Mouse (Mus musculus): Measurements from ENCODE around the gene 1700013H16Rik.
"Not testable (repeated sequence)": the region's sequence is repeated elsewhere in the genome, so short reads cannot be mapped to it uniquely, and the experiment has no call there.

Gene 1700013H16Rik

DNA sequence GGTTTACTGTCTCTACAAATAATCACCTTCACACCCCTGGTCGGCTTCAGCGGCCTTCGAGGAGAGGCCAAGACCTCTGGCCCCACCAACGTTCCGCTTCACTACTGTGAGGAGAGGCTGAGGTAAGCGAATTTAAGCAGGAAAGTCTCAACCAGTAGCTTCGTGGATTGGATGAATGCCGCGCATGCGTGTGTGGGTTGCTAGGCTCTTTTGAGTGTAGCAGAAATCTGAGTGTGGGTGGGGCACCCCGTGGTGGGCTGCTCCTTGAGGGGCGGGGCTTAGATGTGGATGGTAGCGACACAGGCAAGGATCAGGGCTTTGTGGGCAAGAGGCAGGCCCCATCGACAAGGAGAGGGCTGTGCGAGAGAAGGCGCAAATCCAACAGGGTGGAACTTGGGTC lies at the start of gene 1700013H16Rik:
Gene 1700013H16Rik (minus strand): TSS at position 96 of the 400 bp plus-strand sequence.
- DNase-seq = no peak

GRCm38 (mm10) chrX:53799074-53799473 lies 41.4 kb upstream of the 1700013H16Rik start:
- DNase-seq = no peak

- not testable (repeated sequence) for DNase-seq
These were observed 39.9 kb upstream of the 1700013H16Rik start, which contains the start of gene Xlr for GRCm38 (mm10) chrX:53797519-53797918. Xlr (minus strand) TSS chrX:53797706.

DNA sequence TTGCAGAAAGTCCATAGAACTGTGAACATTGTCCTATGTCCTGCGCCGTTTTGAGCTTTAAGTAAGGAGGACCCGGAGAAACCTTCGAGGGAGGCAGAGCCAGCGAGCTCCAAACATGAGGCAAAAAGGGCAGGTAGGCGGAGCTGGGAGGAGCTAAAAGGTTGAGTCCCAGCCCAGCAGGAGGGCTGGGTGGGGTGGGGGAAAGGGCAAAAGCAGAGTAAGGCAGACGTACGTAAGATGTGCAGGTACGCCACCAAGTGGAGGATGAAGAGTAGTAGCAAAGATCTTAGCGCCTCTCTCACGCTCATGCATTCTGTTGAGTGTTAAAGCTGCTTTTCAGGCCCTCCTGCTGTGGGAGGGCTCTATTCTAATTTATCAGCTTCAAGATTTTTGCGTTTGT lies 18.6 kb upstream of the 1700013H16Rik start, which contains the start of gene Zfp36l3:
Gene Zfp36l3 (minus strand): TSS at position 119 of the 400 bp plus-strand sequence.
- no peak for DNase-seq

DNA sequence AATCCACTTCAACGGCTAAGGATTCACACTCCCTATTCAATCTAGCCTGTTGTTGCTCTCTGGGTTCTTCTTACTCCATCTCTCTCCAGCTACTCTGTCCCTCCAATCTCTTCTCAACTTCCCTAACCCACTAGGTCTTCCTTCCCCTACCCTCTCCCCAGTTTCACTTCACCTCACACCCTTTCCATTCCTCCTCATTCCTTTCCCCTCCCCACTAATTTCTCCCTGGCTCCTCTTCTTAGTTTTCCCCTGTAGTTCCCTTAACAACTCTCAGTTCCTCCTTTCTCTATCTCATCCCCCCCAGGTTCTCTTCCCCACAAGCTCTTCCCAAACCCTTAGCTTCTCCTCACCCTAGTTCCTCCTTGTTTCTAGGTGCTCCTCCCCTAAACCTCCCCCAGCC lies 4.8 kb downstream of the 1700013H16Rik start:
- no peak for DNase-seq

DNA sequence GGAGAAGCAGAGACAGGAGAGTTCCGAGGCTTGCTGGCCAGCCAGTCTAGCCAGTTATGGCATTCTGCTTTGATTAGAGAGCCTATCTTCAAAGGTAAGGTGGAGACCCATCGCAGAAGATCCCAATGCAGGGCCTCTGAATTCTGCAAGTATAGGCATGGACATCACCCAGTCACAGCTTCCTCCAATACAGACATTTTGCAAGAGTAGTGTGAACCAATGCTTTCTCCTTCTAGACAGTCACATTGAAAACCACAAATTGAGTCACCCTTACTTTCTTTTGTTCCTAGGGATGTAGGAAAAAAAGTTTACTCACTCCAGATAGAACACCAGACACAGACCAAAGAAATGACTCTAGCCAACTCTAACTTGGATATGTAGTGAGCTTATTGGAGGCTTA lies 28.7 kb downstream of the 1700013H16Rik start:
- no peak for DNase-seq

- DNase-seq = no peak
These were observed 33.0 kb downstream of the 1700013H16Rik start, which contains the start of gene 4930502E18Rik for GRCm38 (mm10) chrX:53724596-53724995. 4930502E18Rik (plus strand) TSS chrX:53724826.

DNA sequence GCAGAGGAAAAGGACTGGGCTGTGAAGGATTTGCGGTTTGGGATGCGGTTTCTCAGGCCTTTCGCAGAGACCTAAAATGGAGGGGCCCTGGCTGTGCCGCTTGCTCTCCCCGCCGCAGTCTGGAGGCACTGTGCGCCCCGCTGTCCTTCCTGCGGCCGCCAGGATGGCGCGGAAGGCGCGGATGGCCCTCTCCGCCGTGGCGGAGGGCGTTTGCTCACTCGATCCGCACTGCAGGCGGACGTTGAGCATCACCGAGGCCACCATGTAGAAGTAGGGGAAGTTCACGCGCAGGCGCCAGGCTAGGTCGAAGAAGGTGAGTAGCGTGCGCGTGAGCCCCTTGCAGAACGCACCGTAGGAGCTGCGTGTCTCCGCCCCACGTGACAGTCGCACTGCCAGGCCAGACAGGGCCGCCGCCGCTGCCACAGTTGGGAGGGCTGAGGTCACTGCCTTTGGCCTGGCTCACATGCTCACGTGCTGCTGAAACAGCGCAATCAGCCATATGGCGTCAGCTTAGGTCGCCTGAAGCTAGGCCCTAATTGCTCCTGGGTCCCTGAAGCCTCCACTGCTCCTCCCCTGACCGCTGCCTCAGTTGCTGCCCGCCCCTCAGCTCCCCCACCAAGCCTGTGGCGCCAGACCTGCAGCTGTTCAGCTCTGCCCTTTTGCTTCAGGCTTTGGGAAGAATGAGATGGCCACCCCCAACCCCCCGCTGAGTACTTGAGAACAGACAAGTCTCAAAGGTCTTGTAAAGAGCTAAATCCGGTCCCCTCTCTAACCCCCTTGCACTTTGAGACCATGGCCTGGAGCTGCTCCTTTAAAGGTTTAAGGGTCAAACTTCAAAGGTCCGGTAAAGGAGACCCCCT lies 41.1 kb downstream of the 1700013H16Rik start:
- peak; percentile 35 for DNase-seq

DNA sequence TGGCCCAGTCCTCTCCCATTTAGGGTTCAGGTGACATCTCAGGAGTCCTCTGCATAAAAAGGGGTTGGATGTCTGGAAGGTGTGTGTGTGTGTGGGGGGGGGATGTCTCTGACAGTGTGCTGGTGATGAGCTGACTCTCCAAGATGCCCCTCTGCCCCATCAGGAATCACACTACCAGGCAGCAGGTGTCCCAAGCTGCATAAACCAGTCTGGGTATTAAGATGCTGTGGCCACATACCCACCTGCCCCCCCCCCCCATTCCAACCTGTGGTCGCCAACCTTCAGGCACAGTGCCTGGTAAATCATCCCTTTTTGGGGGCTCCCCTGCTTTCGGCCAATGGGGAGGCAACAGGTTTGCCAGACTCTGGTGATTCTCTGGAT lies 41.7 kb downstream of the 1700013H16Rik start:
- DNase-seq = no peak

GRCm38 (mm10) chrX:53702673-53703072 lies 55.0 kb downstream of the 1700013H16Rik start:
- no peak for DNase-seq

- DNase-seq = no peak
These were observed 58.4 kb downstream of the 1700013H16Rik start for GRCm38 (mm10) chrX:53699225-53699624.

DNA sequence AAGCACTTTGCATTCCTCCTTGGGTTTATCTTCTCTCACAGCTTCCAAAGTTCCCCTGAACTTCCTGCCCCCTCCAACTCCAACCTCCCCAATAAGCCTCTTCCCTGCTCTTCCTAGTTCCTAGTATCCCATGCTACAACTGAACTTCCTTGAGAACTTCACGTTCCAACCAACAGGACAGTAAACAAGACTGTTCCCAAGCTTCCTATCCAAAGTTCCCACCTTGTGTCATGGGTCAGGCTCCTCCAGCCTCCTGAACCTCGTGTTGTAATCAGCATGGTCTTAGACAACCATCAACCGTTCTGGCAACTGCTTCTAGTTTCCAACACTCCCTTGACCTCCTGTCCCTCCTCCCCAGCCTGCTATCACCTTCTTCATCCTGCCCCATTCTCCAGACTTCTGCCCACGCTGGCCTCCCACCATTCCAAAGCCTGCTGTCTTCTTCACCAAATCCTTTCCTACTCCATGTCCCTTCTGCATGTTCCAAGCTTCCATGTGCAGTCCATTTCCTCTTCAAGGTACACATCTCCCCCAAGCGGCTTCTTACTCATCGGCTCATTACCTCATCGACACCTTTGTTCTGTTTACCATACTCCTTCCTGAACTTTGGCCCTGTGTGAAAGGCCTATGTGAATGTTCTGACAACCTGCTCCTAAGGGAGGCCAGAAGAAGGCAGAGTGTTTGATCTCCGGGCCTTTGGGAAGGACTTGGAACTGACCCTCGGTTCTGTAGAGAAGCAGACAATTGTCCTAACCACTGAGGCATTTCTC lies 63.4 kb downstream of the 1700013H16Rik start:
- no peak for DNase-seq

- DNase-seq = no peak
These were observed 64.5 kb downstream of the 1700013H16Rik start for GRCm38 (mm10) chrX:53693141-53693540.

Measured in lung, postnatal 10 days (tissue).